Mouse (Mus musculus) intestine, postnatal 0 days (tissue): Measurements from ENCODE around the gene Dtd1. TPM values are rescaled to one million over a fixed set of nuclear protein-coding genes. Genes with fewer than 3 reads are reported as not detected.

Experiments used
- ATAC-seq: fragments of 200-750 bp; cut with Nextera tagmentation; 2 replicates; pipeline ENCODE4 v1.8.0; 2017; ENCODE audit warnings: mild to moderate bottlenecking, moderate TSS enrichment, moderate library complexity
- H3K27ac ChIP-seq: fragments of 300-500 bp; sonication (generic); 2 replicates; pipeline ENCODE4 v1.5.1; 2014; ENCODE audit warnings: mild to moderate bottlenecking, low read depth, low read length, moderate library complexity
- H3K27me3 ChIP-seq: fragments of 300-500 bp; sonication (generic); replicated peaks from 2 replicates; pipeline ENCODE4 v1.6.1; 2014; ENCODE audit warnings: low read length, mixed read lengths; ENCODE audit not compliant: control insufficient read depth, insufficient read depth
- H3K36me3 ChIP-seq: fragments of 300-500 bp; sonication (generic); 2 replicates; pipeline ENCODE4 v1.6.1; 2014; ENCODE audit warnings: mild to moderate bottlenecking, moderate library complexity; ENCODE audit not compliant: control insufficient read depth, insufficient read depth
- H3K4me1 ChIP-seq: fragments of 300-500 bp; sonication (generic); replicated peaks from 2 replicates; pipeline ENCODE4 v1.6.1; 2014; ENCODE audit warnings: antibody characterized with exemption, low read length, mixed read lengths; ENCODE audit not compliant: control insufficient read depth, insufficient read depth
- H3K4me2 ChIP-seq: fragments of 300-500 bp; sonication (generic); replicated peaks from 2 replicates; pipeline ENCODE4 v1.6.1; 2014; ENCODE audit warnings: low read depth, mild to moderate bottlenecking, moderate library complexity
- H3K4me3 ChIP-seq: fragments of 300-500 bp; sonication (generic); 2 replicates; pipeline ENCODE4 v1.5.1; 2014; ENCODE audit warnings: low read depth, low read length
- H3K9ac ChIP-seq: fragments of 300-500 bp; sonication (generic); 2 replicates; pipeline ENCODE4 v1.6.1; 2014; ENCODE audit warnings: mild to moderate bottlenecking, low read depth, low read length
- H3K9me3 ChIP-seq: fragments of 300-500 bp; sonication (generic); 2 replicates; pipeline ENCODE4 v1.6.1; 2016; ENCODE audit warnings: mixed run types; ENCODE audit not compliant: control insufficient read depth
- CTCF ChIP-seq: sonication (generic); IDR thresholded peaks from 2 replicates; pipeline ENCODE4 v1.5.1; 2016; ENCODE audit warnings: low read depth, mild to moderate bottlenecking, control low read depth, antibody characterized with exemption, moderate library complexity
- WGBS: fragments of 180-500 bp; shearing (Covaris S2); extraction: QIAGEN DNeasy Blood & Tissue Kit; methylation state at CpG from one replicate; pipeline ENCODE4 v1.1.7; 2014; 5-methylcytosine and 5-hydroxymethylcytosine counted together
- polyA plus RNA-seq: library from polyadenylated mRNA; unstranded; fragments of >200 nt; fragmentation: Nextera tagmentation; extraction: Ambion mirVana; gene quantifications from 2 replicates; pipeline ENCODE4 v1.2.1, GENCODE M21; 2015

Dtd1 gene
- polyA plus RNA-seq, 1 experiment from 2014 or later: 31.6 TPM

DNA sequence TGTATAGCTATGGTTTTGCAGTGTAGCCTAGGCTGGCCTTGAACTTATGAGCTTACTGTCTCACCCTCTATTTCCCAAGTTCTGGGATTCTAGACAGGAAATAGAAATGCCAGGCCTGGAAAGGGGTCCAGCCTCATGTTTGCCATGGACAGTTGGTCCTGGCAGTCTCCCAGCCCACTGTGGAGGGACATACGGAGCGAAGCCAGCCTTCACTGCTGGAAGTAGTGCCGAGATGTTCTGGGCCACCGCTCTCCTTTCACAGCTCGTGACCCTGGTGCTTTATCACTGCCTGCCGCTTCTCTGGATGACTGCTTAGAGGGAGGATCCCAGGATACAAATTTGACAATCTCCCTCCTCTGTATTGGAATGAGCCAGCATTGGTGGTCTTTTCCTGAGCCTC lies 21.8 kb downstream of the Dtd1 start:
- Histone ChIP-seq H3K9me3 (no peaks in the 10 kb centered on the region), H3K27ac (no peak overlapping the region), H3K9ac (no peak overlapping the region), H3K4me1 (no peaks in the 10 kb centered on the region), H3K4me2 (no peak overlapping the region), H3K27me3 (no peaks in the 10 kb centered on the region), H3K36me3 (no peaks in the 10 kb centered on the region), H3K4me3 (no peak overlapping the region)
- 93% methylated on average over 6 of the region's 6 CpGs for WGBS
- no peak for TF ChIP-seq CTCF
- ATAC-seq: no peak

DNA sequence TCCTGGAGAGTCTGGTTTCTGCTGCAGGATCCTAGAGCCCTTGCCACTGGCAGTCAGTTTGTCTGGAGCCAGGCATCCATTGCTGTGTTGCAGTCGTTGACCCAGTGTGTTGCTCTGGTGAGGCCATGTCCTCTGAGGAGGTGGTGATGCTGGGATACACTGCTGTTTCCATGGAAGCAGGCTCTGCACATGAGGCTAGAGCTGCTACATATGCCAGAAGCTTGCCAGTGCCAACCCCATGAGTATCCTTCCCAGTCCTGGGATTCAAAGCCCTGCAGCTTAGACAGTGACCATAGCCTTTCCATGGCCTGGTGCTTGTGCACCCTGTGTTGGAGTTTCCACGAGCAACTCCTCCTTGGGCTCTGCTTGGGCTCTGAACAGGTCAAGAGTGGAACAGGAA lies 33.9 kb downstream of the Dtd1 start:
- Histone ChIP-seq H3K36me3 (no peaks in the 10 kb centered on the region), H3K27ac (no peak overlapping the region), H3K4me3 (no peak overlapping the region), H3K4me1 (no peaks in the 10 kb centered on the region), H3K9ac (no peak overlapping the region), H3K4me2 (no peak overlapping the region), H3K9me3 (no peaks in the 10 kb centered on the region), H3K27me3 (no peaks in the 10 kb centered on the region)
- TF ChIP-seq CTCF: no peak
- WGBS: 91% methylated on average over 2 of the region's 2 CpGs
- no peak for ATAC-seq

GRCm38 (mm10) chr2:144634231-144634630 lies 34.5 kb downstream of the Dtd1 start:
- Histone ChIP-seq H3K27ac (no peak overlapping the region), H3K9ac (no peak overlapping the region), H3K36me3 (no peaks in the 10 kb centered on the region), H3K9me3 (no peaks in the 10 kb centered on the region), H3K4me1 (no peaks in the 10 kb centered on the region), H3K4me2 (no peak overlapping the region), H3K27me3 (no peaks in the 10 kb centered on the region), H3K4me3 (no peak overlapping the region)
- no peak for ATAC-seq
- WGBS: 62% methylated on average over 5 of the region's 5 CpGs
- no peak for TF ChIP-seq CTCF

GRCm38 (mm10) chr2:144634729-144635128 lies 35.0 kb downstream of the Dtd1 start:
- TF ChIP-seq CTCF: no peak
- no peak overlapping the region for H3K4me2 ChIP-seq
- no peaks in the 10 kb centered on the region for H3K27me3 ChIP-seq
- no peak for ATAC-seq
- H3K9ac ChIP-seq: no peak overlapping the region
- no peaks in the 10 kb centered on the region for H3K4me1 ChIP-seq
- no peak overlapping the region for H3K4me3 ChIP-seq
- 66% methylated on average over 2 of the region's 2 CpGs for WGBS
- no peak overlapping the region for H3K27ac ChIP-seq
- H3K9me3 ChIP-seq: no peaks in the 10 kb centered on the region
- H3K36me3 ChIP-seq: no peaks in the 10 kb centered on the region

GRCm38 (mm10) chr2:144635644-144636320 lies 36.1 kb downstream of the Dtd1 start:
- 15% methylated on average over 5 of the region's 5 CpGs for WGBS
- ATAC-seq: no peak
- Histone ChIP-seq H3K36me3 (no peaks in the 10 kb centered on the region), H3K27ac (no peak overlapping the region), H3K9ac (no peak overlapping the region), H3K4me1 (no peaks in the 10 kb centered on the region), H3K4me3 (no peak overlapping the region), H3K27me3 (no peaks in the 10 kb centered on the region), H3K4me2 (no peak overlapping the region), H3K9me3 (no peaks in the 10 kb centered on the region)
- peak; percentile 97 for TF ChIP-seq CTCF

DNA sequence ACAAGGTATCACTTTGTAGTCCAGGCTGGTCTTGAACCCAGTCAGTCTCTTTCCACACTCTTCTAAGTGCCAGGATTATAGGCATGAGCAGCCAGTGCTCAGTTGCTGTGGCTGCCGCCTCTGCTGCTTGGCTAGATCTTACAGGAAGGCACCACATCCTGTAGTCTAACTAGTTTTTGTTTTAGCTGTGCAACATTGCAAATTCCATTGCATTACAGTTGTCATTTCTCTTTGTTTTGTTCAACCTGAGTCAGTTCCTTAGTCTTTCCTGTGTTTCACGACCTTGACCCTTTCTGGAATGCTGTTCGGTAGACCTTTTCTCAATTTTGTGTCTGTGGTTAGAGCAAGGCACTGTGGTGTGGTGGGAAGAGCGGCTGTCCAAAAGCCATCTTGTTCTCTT lies 37.5 kb downstream of the Dtd1 start:
- 77% methylated on average over 4 of the region's 4 CpGs for WGBS
- ATAC-seq: no peak
- Histone ChIP-seq H3K27ac (no peak overlapping the region), H3K9me3 (no peaks in the 10 kb centered on the region), H3K4me3 (no peak overlapping the region), H3K27me3 (no peaks in the 10 kb centered on the region), H3K36me3 (no peaks in the 10 kb centered on the region), H3K4me1 (no peaks in the 10 kb centered on the region), H3K4me2 (no peak overlapping the region), H3K9ac (no peak overlapping the region)
- TF ChIP-seq CTCF: no peak
